Mouse (Mus musculus) embryo, embryonic 9.5 days (tissue): ENCODE measurements around the gene Frmpd1.
A peak's percentile ranks its signal among the peaks of the same experiment; 100 is the strongest.

Source experiments
- DNase-seq: peaks from one replicate; pipeline ENCODE4 v3.0.0-alpha.2; 2017; ENCODE audit errors: extremely low spot score

Gene Frmpd1

DNA sequence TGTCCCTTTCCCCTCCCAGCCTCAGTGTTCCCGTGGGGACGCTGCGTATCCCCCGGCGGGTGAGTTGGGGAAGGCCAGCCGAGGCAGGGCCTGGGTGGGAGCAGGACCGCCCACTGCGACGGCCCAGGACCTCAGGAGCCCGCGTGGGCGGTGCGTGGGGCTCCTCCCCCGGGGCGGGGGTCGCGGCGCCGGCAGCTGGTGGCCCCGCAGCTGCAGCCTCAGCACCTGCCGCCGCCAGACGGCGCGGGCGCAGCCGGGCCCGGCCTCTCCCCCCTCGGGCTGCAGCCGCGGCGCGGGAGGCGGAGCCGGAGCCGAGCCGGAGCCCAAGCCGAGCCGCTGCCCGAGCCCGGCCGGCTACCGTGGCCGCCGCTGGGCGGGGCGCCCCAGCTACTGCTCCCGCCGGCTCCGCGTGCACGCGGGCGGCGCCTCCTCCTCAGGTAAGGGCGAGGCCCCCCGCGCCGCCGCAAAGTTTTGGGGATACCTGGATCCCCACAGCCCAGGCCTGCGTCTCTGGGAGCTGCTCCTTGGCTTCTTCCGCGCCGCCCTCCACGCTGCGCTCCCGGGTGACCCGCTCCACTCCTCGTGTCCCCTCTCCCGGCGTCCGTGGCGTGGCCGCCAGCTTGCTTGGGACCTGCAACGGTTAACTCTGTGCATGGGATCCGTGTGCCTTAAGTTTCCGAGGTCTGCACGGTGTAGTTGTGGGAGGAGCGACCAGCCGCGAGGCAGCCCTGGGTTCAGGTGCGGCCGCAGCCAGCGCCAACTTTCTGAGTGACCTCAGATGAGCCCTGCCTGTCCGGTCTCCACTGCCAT lies at the start of gene Frmpd1:
Frmpd1 (plus strand) TSS at position 355 of the 810 bp plus-strand sequence.
- DNase-seq = peak; percentile 62

DNA sequence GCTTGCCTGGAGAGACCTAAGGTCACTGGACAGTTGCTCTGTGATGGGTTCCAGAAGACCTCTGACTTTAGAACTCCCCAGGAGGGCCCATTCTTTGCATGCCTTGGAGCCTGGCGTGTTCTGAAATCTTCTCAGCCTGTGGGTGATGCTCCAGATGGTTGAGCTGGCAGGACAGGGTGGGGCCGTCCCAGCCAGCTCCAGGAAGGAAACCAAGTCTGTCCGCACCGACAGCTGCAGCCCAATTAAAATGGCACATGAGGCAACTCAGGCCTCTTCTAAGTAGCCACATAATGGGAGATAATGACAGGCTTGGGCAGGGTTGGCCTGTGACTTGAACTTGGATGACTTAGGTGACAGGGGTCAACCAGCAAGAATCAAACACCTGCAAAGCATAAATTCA lies 47.0 kb upstream of the Frmpd1 start:
- no peak for DNase-seq

DNA sequence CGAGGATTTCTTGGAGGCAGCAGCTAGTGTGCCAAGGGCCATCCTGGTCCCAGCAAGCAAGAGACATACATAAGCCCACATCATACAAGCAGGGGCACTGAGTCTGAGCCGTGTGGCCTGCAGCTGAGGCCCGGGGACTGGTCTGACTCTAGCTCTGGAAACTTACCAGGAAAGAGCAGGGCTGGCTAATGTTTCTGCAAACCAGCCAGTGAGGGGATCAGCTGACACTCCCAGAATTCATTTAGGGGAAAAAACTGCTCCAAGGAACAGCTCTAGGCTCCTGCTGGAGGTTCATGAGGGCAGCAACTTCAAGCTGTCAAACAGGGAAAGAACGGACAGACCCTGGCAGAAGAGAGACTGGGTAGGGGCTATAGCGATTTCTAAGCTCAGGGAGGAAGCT lies 42.8 kb upstream of the Frmpd1 start:
- DNase-seq = no peak

DNA sequence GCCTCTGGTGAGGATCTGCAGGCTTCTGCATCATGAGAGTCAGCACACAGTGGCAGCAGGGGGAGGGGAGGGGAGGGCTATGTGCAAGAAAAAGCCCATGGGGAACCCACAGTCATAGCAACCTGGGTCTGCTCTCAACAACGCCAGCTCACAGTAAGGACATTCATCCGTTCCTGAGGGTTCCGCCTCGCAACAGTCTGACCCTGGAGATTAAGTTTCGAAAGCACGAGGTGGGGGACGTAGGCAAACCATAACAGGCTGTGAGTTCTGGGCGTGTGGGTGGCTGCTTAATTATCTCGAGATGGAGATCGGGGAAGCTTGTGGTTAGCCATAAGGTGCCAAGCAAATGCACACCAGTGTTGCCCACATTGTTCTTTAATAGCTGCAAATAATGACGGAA lies 42.3 kb upstream of the Frmpd1 start:
- no peak for DNase-seq

DNA sequence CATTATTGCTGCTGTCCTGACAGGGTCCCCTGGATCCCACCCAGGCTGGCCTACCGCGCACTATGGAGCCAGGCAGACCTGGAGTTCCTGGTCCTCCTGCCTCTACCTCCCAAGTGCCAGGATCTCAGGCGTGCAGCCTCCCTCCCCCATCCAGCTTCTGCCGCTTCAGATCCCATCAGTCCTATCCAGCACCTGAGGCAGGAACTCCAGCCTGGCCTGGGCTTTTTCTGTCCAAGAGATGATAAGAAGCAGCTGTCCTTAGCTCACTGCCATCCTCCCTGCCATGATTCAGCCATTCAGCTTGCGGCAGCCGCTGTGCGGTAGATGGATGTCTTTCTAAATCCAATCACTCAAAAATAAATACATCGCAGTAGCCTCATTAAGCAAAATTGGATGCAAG lies 41.7 kb upstream of the Frmpd1 start:
- DNase-seq = no peak

DNA sequence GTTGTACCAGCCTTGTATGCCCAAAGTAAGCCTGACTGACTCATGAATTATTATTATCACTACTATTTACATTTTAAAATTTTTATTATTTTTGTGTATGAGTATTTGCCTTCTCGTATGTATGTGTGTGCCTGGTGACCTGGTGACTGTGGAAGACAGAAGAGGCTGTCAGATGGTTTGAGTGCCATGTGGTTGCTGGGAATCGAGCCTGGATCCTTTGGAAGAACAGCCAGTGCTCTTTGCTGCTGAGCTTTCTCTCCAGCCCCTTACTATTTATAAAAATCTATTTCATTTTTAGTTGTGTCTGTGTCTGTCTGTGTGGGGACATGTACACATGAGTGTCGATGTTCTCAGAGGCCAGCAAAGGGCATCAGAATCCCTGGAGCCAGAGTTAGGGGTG lies 28.2 kb upstream of the Frmpd1 start:
- no peak for DNase-seq

DNA sequence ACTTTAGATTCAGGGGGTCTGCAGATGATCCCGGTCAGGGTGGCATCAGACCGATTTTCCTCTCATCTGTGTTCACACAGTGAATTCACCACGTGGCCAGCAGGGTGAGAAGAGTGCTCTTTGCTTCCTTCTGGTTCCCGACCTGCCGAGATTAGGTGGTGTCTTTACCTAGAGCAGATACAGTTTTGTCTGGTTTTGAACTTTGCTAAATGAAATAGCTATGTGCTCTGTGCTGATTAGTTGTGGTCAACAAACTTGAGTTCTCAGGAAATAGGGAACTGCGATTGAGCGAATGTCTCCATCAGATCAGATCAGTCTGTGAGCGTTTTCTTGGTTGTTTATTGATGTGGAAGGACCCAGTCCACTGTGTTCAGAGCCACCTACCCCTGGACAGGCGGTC lies 26.1 kb upstream of the Frmpd1 start:
- DNase-seq = no peak

DNA sequence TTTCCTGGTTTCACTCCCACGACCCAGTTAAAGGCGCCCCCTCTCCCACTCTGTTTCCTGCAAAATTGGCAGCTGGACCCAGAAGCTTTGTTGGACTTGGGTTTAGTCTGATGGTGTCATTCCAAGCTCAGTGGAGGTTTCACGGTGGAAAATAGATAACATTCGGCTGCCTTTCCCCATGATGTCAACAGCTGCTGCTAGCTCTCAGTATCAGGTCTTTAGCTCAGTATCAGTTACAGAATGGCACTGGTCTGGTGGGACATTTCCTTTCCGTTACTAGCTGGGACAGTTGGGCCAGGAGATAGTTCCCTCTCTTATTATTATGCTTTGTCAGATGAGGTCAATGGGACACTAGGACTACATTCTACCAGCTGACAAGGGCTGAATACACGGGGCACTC lies 23.9 kb upstream of the Frmpd1 start:
- DNase-seq = no peak

DNA sequence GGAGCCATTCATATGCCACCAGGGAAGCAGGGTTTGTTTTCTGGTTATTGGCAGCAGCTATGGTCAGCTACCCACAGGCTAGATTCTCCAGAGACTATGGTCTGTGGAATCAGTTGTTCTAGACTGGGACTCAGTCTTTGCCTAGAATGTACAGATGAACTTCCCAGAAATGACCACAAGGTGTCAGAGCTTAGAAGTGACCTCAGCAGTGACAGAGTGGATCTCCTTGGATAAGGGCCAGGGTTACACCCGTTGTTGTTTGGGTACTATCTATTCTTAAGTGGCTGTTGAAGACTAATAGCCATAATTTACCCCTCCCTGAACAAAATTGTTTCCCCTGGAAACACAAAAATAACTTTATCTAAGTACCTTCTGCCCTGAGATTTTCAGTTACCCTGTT lies 21.0 kb upstream of the Frmpd1 start:
- no peak for DNase-seq

DNA sequence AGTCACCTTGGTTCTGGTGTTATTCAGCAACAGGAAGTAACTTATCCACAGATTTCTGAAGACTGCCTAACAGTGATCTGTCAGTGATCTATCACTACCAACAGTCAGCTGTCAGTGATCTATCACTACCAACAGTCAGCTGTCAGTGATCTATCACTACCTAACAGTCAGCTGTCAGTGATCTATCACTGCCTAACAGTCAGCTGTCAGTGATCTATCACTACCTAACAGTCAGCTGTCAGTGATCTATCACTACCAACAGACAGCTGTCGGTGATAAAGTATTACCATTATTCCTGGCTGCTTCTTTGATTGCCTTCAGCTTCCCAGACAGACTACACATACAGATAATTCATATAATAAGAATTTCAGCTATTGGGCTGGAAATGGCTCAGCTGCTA lies 19.2 kb upstream of the Frmpd1 start:
- no peak for DNase-seq

DNA sequence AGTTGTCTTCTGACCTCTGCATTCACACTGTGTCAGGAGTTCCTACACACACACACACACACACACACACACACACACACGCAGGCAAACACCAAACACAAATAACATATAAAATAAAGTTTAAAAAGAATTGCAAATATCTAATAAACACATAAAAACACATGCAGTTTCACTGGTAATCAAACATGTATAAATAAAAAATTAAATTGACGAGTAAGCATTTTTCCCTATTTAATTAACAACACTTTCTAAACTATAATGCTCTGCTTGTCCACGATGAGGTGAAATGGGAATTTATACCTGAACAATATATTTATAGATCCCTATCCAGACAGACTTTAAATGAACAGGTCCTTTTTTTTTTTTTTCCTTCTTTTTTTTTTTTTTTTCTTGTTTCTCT lies 18.7 kb upstream of the Frmpd1 start:
- DNase-seq = no peak

DNA sequence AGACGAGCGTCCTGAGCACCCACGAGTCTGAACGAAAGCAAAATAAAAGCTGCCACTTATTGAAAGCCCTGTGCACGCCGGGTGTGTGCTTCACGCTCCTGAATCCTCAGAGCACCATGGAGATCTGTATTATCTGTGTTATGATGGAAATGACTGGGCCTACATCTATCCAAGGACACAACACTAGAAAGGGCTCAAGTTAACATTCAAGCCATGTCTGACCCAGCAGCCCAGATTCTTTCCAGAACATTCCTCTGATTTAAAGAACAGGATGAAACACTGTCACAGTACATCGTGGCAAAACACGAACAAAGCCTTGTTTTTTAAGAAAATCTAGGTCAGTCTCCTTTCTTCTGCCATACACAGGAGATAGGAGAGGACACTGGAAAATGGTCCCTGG lies 13.3 kb upstream of the Frmpd1 start:
- DNase-seq = no peak

DNA sequence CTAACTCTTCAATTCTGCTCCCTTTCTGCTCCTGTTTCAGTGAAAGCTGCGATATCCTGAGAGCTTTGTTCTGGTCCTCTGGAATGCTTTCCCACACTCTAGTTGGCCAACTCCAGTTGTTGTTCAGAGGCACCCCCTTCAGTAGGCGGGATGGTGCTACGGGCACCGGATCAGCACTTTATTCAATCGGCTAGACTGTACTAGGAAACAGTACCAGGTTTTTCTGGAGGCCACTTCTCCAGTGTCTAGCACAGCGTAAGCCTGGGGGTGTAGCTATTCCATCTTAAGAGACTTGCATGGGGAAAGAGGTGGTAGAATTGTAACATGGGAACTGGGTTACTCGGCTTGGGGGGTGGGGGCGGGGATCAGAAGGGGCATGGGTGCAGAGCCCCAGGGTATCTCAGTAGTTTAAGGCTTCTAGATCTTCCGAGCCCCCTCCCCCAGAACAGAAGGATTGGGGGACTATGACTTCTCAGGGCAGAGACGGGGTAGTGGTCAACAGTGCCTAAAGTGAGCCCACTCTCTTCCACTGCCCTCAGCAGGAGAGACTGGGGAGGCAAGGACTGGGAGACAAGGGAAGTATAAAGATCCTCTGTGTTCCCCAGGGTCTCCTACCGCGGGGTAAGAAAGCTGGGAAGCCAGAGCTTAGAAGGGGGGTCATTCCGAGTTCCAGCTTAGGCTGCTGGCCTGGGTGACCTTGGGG lies 706 bp upstream of the Frmpd1 start:
- DNase-seq = no peak

DNA sequence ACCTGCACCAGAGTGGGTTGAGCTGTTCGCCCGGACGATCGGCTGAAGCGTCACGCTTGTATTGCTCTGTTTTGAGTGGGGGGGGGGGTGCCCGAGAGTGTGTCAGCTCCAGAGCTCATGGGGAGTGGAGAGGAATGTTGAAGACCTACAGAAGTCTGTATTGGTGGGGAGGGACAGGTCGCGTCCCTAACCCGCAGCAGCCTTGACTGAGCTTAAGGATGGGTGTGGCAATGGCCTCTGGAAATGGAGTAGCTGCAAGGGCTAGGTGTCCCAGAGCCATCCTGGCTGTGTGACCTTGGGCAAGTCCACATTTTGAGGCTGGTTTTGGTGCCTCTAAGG lies 625 bp downstream of the Frmpd1 start:
- no peak for DNase-seq

DNA sequence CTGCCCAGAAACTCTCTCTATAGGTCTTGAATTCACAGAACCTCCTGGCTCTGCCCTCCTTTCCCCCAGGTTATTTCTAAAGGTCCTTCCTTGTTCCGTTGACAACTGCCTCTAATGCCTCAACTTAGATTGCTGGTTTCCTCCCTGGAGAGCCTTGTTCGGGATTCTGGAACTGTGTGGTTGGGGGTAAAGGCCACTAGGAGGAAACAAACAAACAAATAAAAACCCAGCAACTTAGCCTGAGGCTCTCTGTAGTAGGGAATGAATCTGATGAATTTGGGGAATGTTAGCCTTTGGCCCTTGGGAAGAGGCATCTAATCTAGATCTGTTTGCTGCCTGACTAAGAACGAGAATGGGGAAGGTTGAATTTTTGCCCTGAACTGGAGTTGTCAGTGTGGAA lies 13.6 kb downstream of the Frmpd1 start:
- DNase-seq = no peak

DNA sequence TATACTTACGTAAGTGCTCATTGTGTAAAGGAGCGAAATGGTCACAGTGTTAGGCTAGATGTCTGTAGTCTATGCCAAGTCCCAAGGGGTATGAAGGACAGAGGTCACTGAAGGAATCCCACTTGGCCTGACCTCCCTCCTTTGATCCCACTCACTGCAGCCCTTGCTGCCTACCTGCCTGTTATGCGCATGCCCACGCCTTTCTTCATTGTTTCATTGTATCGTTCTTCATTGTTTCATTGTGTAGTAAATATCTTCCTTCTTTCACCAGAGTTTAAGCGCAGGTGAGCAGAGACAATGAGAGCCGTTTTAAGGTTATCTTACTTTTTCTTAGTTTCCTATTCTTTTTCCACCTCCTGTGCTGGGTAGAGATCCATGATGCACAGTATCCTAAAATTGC lies 18.6 kb downstream of the Frmpd1 start:
- DNase-seq = no peak

DNA sequence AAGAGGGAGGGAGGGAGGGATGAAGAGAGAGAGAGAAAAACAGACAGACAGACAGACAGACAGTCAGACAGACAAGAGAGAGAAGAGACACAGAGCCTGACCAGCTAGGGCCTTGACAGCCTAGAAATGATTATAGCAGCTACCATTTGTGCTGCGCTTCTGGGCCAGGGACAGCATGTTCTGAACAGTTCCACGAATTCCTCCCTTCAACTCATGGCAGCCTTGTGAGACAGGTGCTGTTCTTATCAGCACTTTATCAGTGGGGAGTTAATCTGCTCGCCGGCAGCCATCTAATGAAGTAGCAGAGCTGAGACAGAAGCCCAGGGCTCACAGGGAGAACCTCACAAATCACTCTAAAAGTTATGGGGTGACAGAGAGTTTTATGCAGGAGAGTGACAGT lies 22.8 kb downstream of the Frmpd1 start:
- no peak for DNase-seq

DNA sequence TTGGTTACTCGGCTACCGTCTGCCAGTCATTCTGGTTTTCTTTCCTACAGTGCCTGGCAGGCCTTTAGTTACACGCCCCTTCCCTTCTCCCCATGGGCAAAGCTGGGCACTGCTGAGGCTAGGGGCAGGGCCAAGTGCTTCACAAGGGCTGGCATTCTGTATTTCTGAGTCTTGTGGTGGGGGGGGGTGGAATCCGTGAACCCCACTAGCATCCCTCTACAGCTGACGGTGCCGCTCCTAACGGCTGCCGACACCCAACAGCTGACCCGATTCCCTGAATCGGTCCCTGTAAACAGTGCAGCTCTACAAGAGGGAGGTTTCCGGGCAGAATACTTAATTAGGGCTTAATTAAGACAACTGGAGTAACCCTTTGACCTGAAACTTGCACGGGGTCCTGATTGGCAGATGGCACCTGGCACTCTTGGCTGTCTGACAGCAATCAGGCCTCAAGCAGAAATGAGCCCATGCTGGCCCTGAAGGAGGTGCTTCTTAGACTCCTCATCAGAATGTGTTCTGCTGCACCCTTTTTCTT lies 24.2 kb downstream of the Frmpd1 start:
- no peak for DNase-seq

DNA sequence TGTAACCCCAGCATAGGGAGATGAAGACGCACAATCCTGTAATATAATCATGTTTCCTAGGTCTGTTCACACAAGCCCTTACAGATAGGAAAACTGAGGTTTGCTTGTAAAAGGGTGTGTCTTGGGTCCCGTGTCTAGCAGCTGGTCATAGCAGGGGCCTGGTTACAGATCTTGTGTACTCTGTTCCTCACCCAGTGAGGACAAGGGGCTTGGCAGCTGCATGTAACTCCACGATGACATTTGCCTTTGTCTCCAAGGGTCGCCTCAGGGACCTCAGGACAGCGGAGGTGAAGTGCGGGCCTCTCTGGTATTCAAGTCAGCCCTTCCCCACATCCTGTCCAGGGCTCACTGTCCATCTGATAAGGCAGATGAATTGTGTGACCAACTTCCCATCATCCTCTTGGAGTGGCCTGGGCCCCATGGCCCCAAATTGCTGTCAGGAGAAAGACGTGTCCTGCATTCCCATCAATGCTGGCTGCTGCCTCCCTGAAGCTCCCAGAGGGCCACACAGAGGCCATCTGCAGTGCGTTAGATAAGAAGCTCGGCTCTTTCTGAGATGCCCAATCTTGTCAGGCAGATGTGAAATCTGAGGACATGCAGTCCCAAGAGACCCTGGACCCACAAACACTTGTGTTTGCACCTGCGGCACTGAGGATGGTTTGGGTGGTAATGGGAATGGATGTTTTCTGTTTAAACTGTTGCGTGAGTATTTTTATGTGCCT lies 27.8 kb downstream of the Frmpd1 start:
- DNase-seq = no peak

DNA sequence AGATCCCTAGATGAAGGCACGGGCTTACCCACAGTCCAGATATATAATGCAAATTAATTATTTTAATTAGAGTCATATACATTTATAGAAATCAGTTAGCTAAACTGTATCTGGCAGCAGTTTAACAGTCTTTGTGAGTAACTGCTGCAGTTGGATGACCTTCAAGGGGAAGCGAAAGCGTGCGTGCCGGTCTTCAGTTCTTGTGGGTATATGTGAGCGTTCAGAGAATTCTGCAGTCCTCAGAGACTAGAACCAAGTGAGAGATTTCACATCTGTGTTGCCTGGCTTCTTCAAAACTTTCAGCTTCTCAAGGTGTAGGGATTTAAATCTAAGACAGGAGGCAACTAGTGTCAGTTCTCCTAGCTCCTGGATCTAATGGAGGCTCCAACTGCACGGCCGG lies 35.3 kb downstream of the Frmpd1 start:
- no peak for DNase-seq

DNA sequence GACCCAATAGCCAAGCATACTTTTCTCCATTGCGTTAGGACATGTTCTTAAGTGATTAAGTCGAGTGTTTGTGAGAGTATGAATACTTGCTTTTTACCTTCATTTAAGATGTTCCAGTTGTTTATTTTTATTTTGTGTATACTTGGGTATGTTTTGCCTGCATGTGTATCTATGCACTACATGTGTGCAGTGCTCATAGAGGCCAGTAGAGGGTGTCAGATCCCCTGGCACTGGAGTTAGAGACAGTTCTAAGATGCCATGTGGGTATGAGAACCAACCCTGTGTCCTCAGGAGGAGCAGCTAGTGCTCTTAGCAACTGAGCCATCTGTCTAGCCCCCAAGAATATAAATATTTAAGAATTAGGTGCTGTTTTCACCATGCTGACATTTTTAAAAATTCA lies 37.7 kb downstream of the Frmpd1 start:
- no peak for DNase-seq

DNA sequence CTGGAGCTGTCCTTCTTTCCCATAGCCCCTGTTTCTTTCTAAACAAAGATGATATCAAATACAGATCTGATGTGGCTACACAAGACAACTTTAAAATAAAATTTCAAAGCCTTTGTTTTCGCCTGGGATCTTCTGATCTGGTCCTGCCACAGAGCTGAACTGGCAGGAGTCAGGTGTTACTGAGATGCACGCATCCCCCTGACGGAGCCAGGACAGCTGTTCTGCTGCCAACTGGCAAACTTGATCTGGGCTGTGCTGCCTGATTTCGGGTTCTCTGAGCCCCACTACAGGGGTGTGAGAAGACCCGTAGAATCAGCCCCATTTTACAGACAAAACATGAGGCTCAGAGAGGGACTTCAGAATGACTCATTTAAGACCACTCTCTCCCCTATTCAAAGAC lies 45.6 kb downstream of the Frmpd1 start:
- no peak for DNase-seq

DNA sequence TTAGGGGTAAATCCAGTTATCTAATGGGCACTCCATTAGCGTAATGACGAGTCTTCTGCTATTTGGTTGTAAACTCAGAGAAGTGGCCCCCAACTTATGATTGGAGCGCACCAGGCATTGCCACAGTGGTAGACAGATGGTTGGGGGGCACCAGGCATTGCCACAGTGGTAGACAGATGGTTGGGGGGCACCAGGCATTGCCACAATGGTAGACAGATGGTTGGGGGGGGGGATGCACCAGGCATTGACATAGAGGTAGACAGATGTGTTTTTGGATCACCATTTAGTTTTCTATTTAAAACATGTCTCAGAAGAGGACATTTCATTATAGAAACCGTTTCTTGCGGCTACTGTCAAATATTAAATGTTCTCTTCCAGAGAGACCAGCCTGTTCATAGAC lies 53.6 kb downstream of the Frmpd1 start:
- no peak for DNase-seq
